Mouse (Mus musculus) lung, adult 2 months (tissue): ENCODE results near the gene Ikzf1.

Source experiments
- CTCF ChIP-seq: fragments of 200-500 bp; IDR thresholded peaks from 2 replicates; pipeline ENCODE4 v1.5.1; 2011; ENCODE audit warnings: mild to moderate bottlenecking, low read length, control low read depth; ENCODE audit not compliant: insufficient read depth
- POLR2A ChIP-seq: fragments of 200-500 bp; IDR thresholded peaks from 2 replicates; pipeline ENCODE4 v1.6.1; 2011; ENCODE audit warnings: low read depth, mild to moderate bottlenecking, control low read depth, low read length, borderline replicate concordance; ENCODE audit errors: extremely low read depth

- TF ChIP-seq POLR2A = no peak
- no peak for TF ChIP-seq CTCF
These were observed 27.2 kb upstream of the Ikzf1 start for GRCm38 (mm10) chr11:11657634-11658033.
